Mouse (Mus musculus): ENCODE results near the gene Dchs2.

Gene Dchs2

GRCm38 (mm10) chr3:83251899-83252298 lies 124.2 kb downstream of the Dchs2 start:
- no peak for DNase-seq (ENCODE audit: low read depth)

GRCm38 (mm10) chr3:83259421-83259820 lies 131.7 kb downstream of the Dchs2 start:
- DNase-seq (ENCODE audit: low read depth) = no peak

DNA sequence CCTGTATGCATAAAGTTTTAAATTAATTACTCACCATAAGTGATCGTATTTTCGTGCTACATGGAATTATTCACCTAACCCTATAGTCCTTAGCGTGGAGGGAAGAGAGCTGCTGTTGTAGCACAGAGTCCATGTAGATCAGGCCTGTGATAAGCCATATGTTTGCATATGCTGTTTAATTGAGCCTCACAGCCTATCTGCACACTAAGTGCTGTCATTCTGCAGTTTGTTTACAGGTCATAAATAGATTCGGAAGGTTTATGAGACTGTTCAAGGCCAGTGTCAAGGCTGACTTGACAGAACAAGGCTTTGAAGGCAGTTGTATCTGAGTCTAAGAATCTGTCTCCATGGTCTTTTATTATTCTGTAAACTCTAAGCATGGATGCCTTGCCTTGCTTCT lies 138.3 kb downstream of the Dchs2 start:
- no peak for DNase-seq (ENCODE audit: low read depth)

GRCm38 (mm10) chr3:83270228-83270627 lies 142.5 kb downstream of the Dchs2 start:
- DNase-seq (ENCODE audit: low read depth) = no peak

GRCm38 (mm10) chr3:83270982-83271381 lies 143.2 kb downstream of the Dchs2 start:
- no peak for DNase-seq (ENCODE audit: low read depth)

DNA sequence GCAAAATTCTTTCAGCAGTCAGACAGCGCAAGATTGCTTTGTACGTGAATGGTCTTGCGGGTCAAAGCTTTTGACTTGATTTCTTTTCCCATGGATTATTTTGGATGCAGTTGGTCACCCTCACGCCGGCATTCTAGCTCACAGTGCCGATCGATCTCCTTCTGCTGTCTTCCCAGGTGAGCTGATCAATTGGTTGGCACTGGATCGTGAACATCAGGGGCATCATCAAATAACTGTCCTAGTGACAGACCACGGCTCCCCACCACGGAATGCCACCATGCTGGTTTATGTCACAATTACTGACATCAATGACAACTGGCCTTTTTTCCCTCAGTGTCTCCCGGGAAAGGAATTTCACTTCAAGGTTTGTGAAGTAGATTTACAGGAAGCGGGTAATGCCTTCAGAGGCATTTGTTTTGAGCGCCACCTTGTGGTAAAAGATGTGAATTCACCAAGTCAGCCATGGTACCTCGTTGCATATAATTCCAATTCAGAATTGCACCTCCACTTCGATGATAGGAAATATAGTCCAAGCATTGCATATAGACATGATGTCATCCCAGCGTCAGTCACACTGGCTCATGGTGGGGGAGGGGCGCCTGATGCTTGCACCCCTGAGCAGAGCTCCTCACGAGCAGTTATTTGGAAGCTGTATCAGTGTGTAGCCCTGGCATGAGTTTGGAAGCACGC lies 146.0 kb downstream of the Dchs2 start:
- DNase-seq (ENCODE audit: low read depth) = peak; percentile 8

GRCm38 (mm10) chr3:83275703-83276102 lies 148.0 kb downstream of the Dchs2 start:
- DNase-seq (ENCODE audit: low read depth) = no peak

- DNase-seq (ENCODE audit: low read depth) = no peak
Observed at GRCm38 (mm10) chr3:83283882-83284281, 156.1 kb downstream of the Dchs2 start.

DNA sequence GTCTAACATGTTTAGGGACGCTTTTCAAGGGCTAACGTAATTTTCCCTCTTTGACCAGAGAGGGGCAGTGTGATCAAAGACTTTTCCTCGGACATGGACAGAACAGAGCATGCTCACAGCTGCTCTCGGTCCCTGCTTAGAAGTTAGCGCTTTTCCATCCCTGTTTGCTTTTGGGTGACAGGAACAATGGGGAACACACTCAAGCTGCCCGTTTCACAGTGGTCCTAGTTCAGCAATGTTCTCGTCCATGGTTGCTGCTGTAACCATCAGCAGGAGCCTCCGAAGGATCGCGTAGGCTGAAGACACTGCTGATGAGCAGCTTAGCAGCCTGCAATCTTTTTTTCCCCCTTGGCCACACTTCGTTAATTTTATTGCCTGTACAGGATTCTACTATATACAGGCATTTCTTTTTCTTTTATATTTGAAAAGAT lies 159.2 kb downstream of the Dchs2 start:
- DNase-seq (ENCODE audit: low read depth) = no peak

- no peak for DNase-seq (ENCODE audit: low read depth)
Observed at GRCm38 (mm10) chr3:83288118-83288840, 160.5 kb downstream of the Dchs2 start.

DNA sequence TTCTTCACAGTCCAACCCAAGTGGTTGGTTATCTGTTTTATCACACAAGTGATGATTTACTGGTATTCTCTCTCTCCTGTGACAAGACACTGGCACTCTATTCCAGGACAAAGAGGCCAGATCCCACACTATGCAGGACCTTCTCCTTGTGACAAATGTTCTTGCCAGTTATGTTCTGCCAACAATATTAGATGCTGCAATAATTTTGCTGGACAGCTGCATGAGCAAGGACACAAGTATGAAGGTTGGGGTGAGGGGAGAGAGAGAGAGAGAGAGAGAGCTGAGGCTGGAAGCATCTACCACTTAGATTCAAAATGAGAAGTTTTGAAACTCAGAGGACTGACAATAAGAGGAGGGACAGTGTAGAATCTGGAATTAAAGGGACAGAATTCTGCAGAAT lies 162.7 kb downstream of the Dchs2 start:
- no peak for DNase-seq (ENCODE audit: low read depth)

- DNase-seq (ENCODE audit: low read depth) = no peak
Observed at GRCm38 (mm10) chr3:83290953-83291352, 163.2 kb downstream of the Dchs2 start.

GRCm38 (mm10) chr3:83299783-83300382 lies 172.1 kb downstream of the Dchs2 start:
- no peak for DNase-seq (ENCODE audit: low read depth)

- no peak for DNase-seq (ENCODE audit: low read depth)
Observed at GRCm38 (mm10) chr3:83303876-83304275, 176.1 kb downstream of the Dchs2 start.

DNA sequence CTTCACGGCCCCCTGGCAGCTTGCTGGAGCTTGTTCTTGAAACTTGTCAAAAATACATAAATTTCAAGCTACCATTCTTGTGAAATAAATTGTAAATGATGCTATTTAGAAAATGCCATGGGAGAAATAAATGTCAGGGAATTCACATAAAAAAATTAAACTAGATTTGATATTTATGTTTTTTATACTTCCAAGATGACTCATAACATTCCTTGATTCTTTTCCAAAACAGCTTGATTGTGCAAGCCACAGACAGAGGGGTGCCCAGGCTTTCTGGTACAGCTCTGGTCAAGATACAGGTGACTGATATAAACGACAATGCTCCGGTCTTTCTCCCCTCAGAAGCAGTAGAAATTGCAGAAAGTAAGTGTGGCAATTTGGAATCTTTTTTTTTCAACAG lies 218.2 kb downstream of the Dchs2 start:
- no peak for DNase-seq (ENCODE audit: low read depth)

- no peak for DNase-seq (ENCODE audit: low read depth)
Observed at GRCm38 (mm10) chr3:83368500-83369068, 240.8 kb downstream of the Dchs2 start.

- no peak for DNase-seq (ENCODE audit: low read depth)
Observed at GRCm38 (mm10) chr3:83369871-83370270, 242.1 kb downstream of the Dchs2 start.

GRCm38 (mm10) chr3:83374333-83374732 lies 246.6 kb downstream of the Dchs2 start:
- DNase-seq (ENCODE audit: low read depth) = no peak

GRCm38 (mm10) chr3:83376834-83377233 lies 249.1 kb downstream of the Dchs2 start:
- no peak for DNase-seq (ENCODE audit: low read depth)

Measured in naive thymus-derived CD4-positive, alpha-beta T cell, adult 2 months (primary cell).